Mouse (Mus musculus): Measurements from ENCODE around the gene Pla2g6. TPM values are rescaled to one million over a fixed set of nuclear protein-coding genes. Genes with fewer than 3 reads are reported as not detected.

Pla2g6 gene
- polyA plus RNA-seq, 1 experiment from 2014 or later: 8.8 TPM

- Histone ChIP-seq H3K9ac (ENCODE audit: low read length) (no peak overlapping the region), H3K4me3 (ENCODE audit: low read depth, low read length) (no peak overlapping the region), H3K4me2 (replicated peaks; ENCODE audit: low read depth) (no peak overlapping the region), H3K27ac (replicated peaks) (no peak overlapping the region), H3K9me3 (ENCODE audit: control insufficient read depth, low read length) (no peaks in the 10 kb centered on the region), H3K4me1 (replicated peaks; ENCODE audit: control insufficient read depth, insufficient read depth) (no peaks in the 10 kb centered on the region), H3K27me3 (ENCODE audit: control insufficient read depth, insufficient read depth, low read length) (no peaks in the 10 kb centered on the region), H3K36me3 (ENCODE audit: control insufficient read depth, insufficient read depth, low read length) (no peaks in the 10 kb centered on the region; the same call in 1 of the 2 replicates)
- DNase-seq (ENCODE audit: low spot score) (no peak), ATAC-seq (ENCODE audit: low FRiP score, low TSS enrichment) (no peak)
- peak; percentile 47 for TF ChIP-seq CTCF (IDR thresholded peaks at IDR 0.05; ENCODE audit: low read depth)
- TF ChIP-seq EP300 (optimal IDR thresholded peaks at IDR 0.05): no peak
- 86% methylated on average over 3 of the region's 3 CpGs for WGBS
Measured at GRCm38 (mm10) chr15:79290340-79290739, 37.9 kb downstream of the Pla2g6 start.

- Histone ChIP-seq H3K4me2 (replicated peaks; ENCODE audit: low read depth) (no peak overlapping the region), H3K4me1 (replicated peaks; ENCODE audit: control insufficient read depth, insufficient read depth) (no peaks in the 10 kb centered on the region), H3K27ac (replicated peaks) (no peak overlapping the region), H3K9ac (ENCODE audit: low read length) (no peak overlapping the region), H3K9me3 (ENCODE audit: control insufficient read depth, low read length) (no peaks in the 10 kb centered on the region), H3K27me3 (ENCODE audit: control insufficient read depth, insufficient read depth, low read length) (no peaks in the 10 kb centered on the region), H3K4me3 (ENCODE audit: low read depth, low read length) (no peak overlapping the region), H3K36me3 (ENCODE audit: control insufficient read depth, insufficient read depth, low read length) (no peaks in the 10 kb centered on the region; the same call in 1 of the 2 replicates)
- DNase-seq (ENCODE audit: low spot score) (no peak), ATAC-seq (ENCODE audit: low FRiP score, low TSS enrichment) (no peak)
- no peak for TF ChIP-seq EP300 (optimal IDR thresholded peaks at IDR 0.05)
- 84% methylated on average over 12 of the region's 12 CpGs for WGBS
Measured at GRCm38 (mm10) chr15:79289441-79289840, 38.7 kb downstream of the Pla2g6 start.

GRCm38 (mm10) chr15:79288387-79288786 is 39.8 kb downstream of the Pla2g6 start:
- H3K4me1 ChIP-seq (replicated peaks; ENCODE audit: control insufficient read depth, insufficient read depth): no peaks in the 10 kb centered on the region
- no peak overlapping the region for H3K4me3 ChIP-seq (ENCODE audit: low read depth, low read length)
- no peak for TF ChIP-seq CTCF (IDR thresholded peaks at IDR 0.05; ENCODE audit: low read depth)
- no peak for TF ChIP-seq EP300 (optimal IDR thresholded peaks at IDR 0.05)
- H3K27ac ChIP-seq (replicated peaks): 0 out of 2 replicates have a peak overlapping the region, but pooled peaks have one; percentile 24
- no peak for ATAC-seq (ENCODE audit: low FRiP score, low TSS enrichment)
- no peak for DNase-seq (ENCODE audit: low spot score)
- H3K36me3 ChIP-seq (ENCODE audit: control insufficient read depth, insufficient read depth, low read length): no peaks in the 10 kb centered on the region; the same call in 1 of the 2 replicates
- no peaks in the 10 kb centered on the region for H3K27me3 ChIP-seq (ENCODE audit: control insufficient read depth, insufficient read depth, low read length)
- no peaks in the 10 kb centered on the region for H3K9me3 ChIP-seq (ENCODE audit: control insufficient read depth, low read length)
- no peak overlapping the region for H3K4me2 ChIP-seq (replicated peaks; ENCODE audit: low read depth)
- 69% methylated on average over 3 of the region's 3 CpGs for WGBS
- H3K9ac ChIP-seq (ENCODE audit: low read length): no peak overlapping the region

GRCm38 (mm10) chr15:79287091-79287490 is 41.1 kb downstream of the Pla2g6 start:
- no peak for TF ChIP-seq EP300 (optimal IDR thresholded peaks at IDR 0.05)
- TF ChIP-seq CTCF (IDR thresholded peaks at IDR 0.05; ENCODE audit: low read depth): no peak
- Histone ChIP-seq H3K27ac (replicated peaks) (no peak overlapping the region), H3K4me2 (replicated peaks; ENCODE audit: low read depth) (no peak overlapping the region), H3K27me3 (ENCODE audit: control insufficient read depth, insufficient read depth, low read length) (no peaks in the 10 kb centered on the region), H3K9ac (ENCODE audit: low read length) (no peak overlapping the region), H3K4me3 (ENCODE audit: low read depth, low read length) (no peak overlapping the region), H3K36me3 (ENCODE audit: control insufficient read depth, insufficient read depth, low read length) (no peaks in the 10 kb centered on the region; the same call in 1 of the 2 replicates), H3K4me1 (replicated peaks; ENCODE audit: control insufficient read depth, insufficient read depth) (no peaks in the 10 kb centered on the region), H3K9me3 (ENCODE audit: control insufficient read depth, low read length) (no peaks in the 10 kb centered on the region)
- WGBS: 94% methylated on average over 7 of the region's 7 CpGs
- no peak for ATAC-seq (ENCODE audit: low FRiP score, low TSS enrichment)
- DNase-seq (ENCODE audit: low spot score): no peak

GRCm38 (mm10) chr15:79286141-79286540 is 42.0 kb downstream of the Pla2g6 start:
- no peak for DNase-seq (ENCODE audit: low spot score)
- Histone ChIP-seq H3K27ac (replicated peaks) (no peak overlapping the region), H3K9me3 (ENCODE audit: control insufficient read depth, low read length) (no peaks in the 10 kb centered on the region), H3K4me3 (ENCODE audit: low read depth, low read length) (no peak overlapping the region), H3K4me1 (replicated peaks; ENCODE audit: control insufficient read depth, insufficient read depth) (peaks cover 4% of the 10 kb centered on the region; the same call in 1 of the 2 replicates), H3K36me3 (ENCODE audit: control insufficient read depth, insufficient read depth, low read length) (no peaks in the 10 kb centered on the region; the same call in 1 of the 2 replicates), H3K27me3 (ENCODE audit: control insufficient read depth, insufficient read depth, low read length) (no peaks in the 10 kb centered on the region), H3K4me2 (replicated peaks; ENCODE audit: low read depth) (no peak overlapping the region), H3K9ac (ENCODE audit: low read length) (no peak overlapping the region)
- no peak for ATAC-seq (ENCODE audit: low FRiP score, low TSS enrichment)
- no peak for TF ChIP-seq CTCF (IDR thresholded peaks at IDR 0.05; ENCODE audit: low read depth)
- no peak for TF ChIP-seq EP300 (optimal IDR thresholded peaks at IDR 0.05)
- WGBS: 76% methylated on average over 7 of the region's 7 CpGs

GRCm38 (mm10) chr15:79285399-79285798 is 42.8 kb downstream of the Pla2g6 start, which contains the start of gene Baiap2l2:
Baiap2l2 (minus strand) TSS chr15:79285537.
- DNase-seq (ENCODE audit: low spot score) (peak; percentile 75), ATAC-seq (ENCODE audit: low FRiP score, low TSS enrichment) (peak; percentile 38; the same call in 1 of the 2 replicates)
- Histone ChIP-seq H3K36me3 (ENCODE audit: control insufficient read depth, insufficient read depth, low read length) (no peaks in the 10 kb centered on the region; the same call in 1 of the 2 replicates), H3K9ac (ENCODE audit: low read length) (no peak within 1 kb of the TSS), H3K9me3 (ENCODE audit: control insufficient read depth, low read length) (no peaks in the 10 kb centered on the region), H3K4me2 (replicated peaks; ENCODE audit: low read depth) (no peak within 1 kb of the TSS), H3K4me3 (ENCODE audit: low read depth, low read length) (no peak within 1 kb of the TSS), H3K4me1 (replicated peaks; ENCODE audit: control insufficient read depth, insufficient read depth) (peaks cover 4% of the 10 kb centered on the region; the same call in 1 of the 2 replicates), H3K27me3 (ENCODE audit: control insufficient read depth, insufficient read depth, low read length) (no peaks in the 10 kb centered on the region), H3K27ac (replicated peaks) (no peak within 1 kb of the TSS)
- 58% methylated on average over 10 of the region's 10 CpGs for WGBS
- TF ChIP-seq CTCF (IDR thresholded peaks at IDR 0.05; ENCODE audit: low read depth) (no peak), EP300 (optimal IDR thresholded peaks at IDR 0.05) (no peak)
